31 mouse cellular contexts compared by ENCODE assay signal in genomic region chr8:83563246-83563645, GRCm38 (mm10). TPM values are rescaled to one million over a fixed set of nuclear protein-coding genes. Genes with fewer than 3 reads are reported as not detected.
DNase-seq lines count a peak whose midpoint lies in the region; ATAC-seq and TF ChIP-seq lines count a peak whose summit lies in the region.
"Had no signal": no experiment of that assay in that cellular context is flagged by ENCODE, and none has a peak within 500 bp of the region (broad histone marks: within the 10 kb centered on the region; RNA-seq: fewer than 3 reads in every experiment).

No protein-coding gene starts in this region.

- 76% methylated on average over 4 of the region's 4 CpGs for WGBS in heart, embryonic 10.5 days
- 77% methylated on average over 4 of the region's 4 CpGs for WGBS in liver, embryonic 11.5 days
- WGBS in liver, postnatal 0 days (ENCODE audit: insufficient replicate concordance) = 76% methylated on average over 4 of the region's 4 CpGs
- WGBS in liver, embryonic 13.5 days (ENCODE audit: insufficient replicate concordance) = 71% methylated on average over 4 of the region's 4 CpGs
- WGBS in liver, embryonic 16.5 days (ENCODE audit: insufficient replicate concordance) = 67% methylated on average over 4 of the region's 4 CpGs

- peak; percentile 69 for DNase-seq in heart, embryonic 10.5 days (ENCODE audit: low spot score)
- DNase-seq in heart, postnatal 36 days = no peak
- DNase-seq in liver, embryonic 11.5 days (ENCODE audit: low spot score) = no peak
- DNase-seq in liver, postnatal 0 days = no peak
- no peak for DNase-seq in liver, embryonic 13.5 days
- no peak for DNase-seq in adrenal gland, postnatal 14 days
- DNase-seq: adrenal gland, postnatal 10 days; B cell, adult 2 months; cerebellum, adult 11-12 months; cerebellum, adult 8-10 months; cerebellum, postnatal 14 days; gastrocnemius, postnatal 10 days; gastrocnemius, postnatal 36 days; heart, postnatal 14 days had no signal

- H3K9ac ChIP-seq in liver, embryonic 11.5 days (ENCODE audit: low read depth, low read length) = no peak overlapping the region
- no peak overlapping the region for H3K9ac ChIP-seq in liver, postnatal 0 days (replicated peaks)
- H3K9ac ChIP-seq in liver, embryonic 13.5 days = peak overlapping the region; percentile 42; the same call in 1 of the 2 replicates
- peak overlapping the region; percentile 26; the same call in 1 of the 2 replicates for H3K9ac ChIP-seq in liver, embryonic 16.5 days (ENCODE audit: low read depth, low read length)
- H3K9ac ChIP-seq: forebrain, embryonic 13.5 days; heart, embryonic 13.5 days; hindbrain, embryonic 12.5 days; hindbrain, embryonic 15.5 days had no signal

- H3K36me3 ChIP-seq in heart, embryonic 10.5 days = no peaks in the 10 kb centered on the region
- no peaks in the 10 kb centered on the region for H3K36me3 ChIP-seq in liver, embryonic 11.5 days (ENCODE audit: control insufficient read depth, insufficient read depth, low read length)
- H3K36me3 ChIP-seq in liver, postnatal 0 days (replicated peaks; ENCODE audit: insufficient read depth, low read length) = no peaks in the 10 kb centered on the region
- peaks cover 2% of the 10 kb centered on the region; the same call in 1 of the 2 replicates for H3K36me3 ChIP-seq in liver, embryonic 13.5 days
- no peaks in the 10 kb centered on the region for H3K36me3 ChIP-seq in liver, embryonic 16.5 days (ENCODE audit: control insufficient read depth, insufficient read depth)
- H3K36me3 ChIP-seq: forebrain, embryonic 10.5 days; heart, embryonic 13.5 days; hindbrain, embryonic 12.5 days; hindbrain, embryonic 15.5 days had no signal

- intact Hi-C loops in heart, postnatal 36 days (cut with DNase I) = loop anchor here (10.0 kb wide), 1 partner anchor 228 kb away; the partner anchor contains the start of gene Elmod2

- no peak for ATAC-seq in liver, embryonic 11.5 days (replicated peaks; ENCODE audit: low FRiP score)
- no peak for ATAC-seq in liver, postnatal 0 days
- ATAC-seq in liver, embryonic 13.5 days (ENCODE audit: low read depth) = no peak
- no peak for ATAC-seq in liver, embryonic 16.5 days (ENCODE audit: low read depth)
- ATAC-seq: forebrain, embryonic 13.5 days; forebrain, embryonic 16.5 days; Patski had no signal

- H3K27me3 ChIP-seq in heart, embryonic 10.5 days (ENCODE audit: insufficient read depth, poor library complexity, severe bottlenecking) = no peaks in the 10 kb centered on the region
- no peaks in the 10 kb centered on the region for H3K27me3 ChIP-seq in liver, embryonic 11.5 days (replicated peaks; ENCODE audit: control insufficient read depth, insufficient read depth, low read length)
- H3K27me3 ChIP-seq in liver, postnatal 0 days (ENCODE audit: insufficient read depth, low read length) = no peaks in the 10 kb centered on the region
- no peaks in the 10 kb centered on the region for H3K27me3 ChIP-seq in liver, embryonic 13.5 days
- no peaks in the 10 kb centered on the region for H3K27me3 ChIP-seq in liver, embryonic 16.5 days (ENCODE audit: control insufficient read depth, insufficient read depth, low read depth, low read length)
- H3K27me3 ChIP-seq: CH12.LX; forebrain, embryonic 13.5 days; heart, embryonic 13.5 days; hindbrain, embryonic 12.5 days; hindbrain, embryonic 15.5 days had no signal

- TF ChIP-seq CTCF in liver, postnatal 0 days (IDR thresholded peaks at IDR 0.05; ENCODE audit: low read depth) = no peak

- peak overlapping the region; percentile 39; the same call in 1 of the 2 replicates for H3K4me2 ChIP-seq in liver, embryonic 11.5 days
- no peak overlapping the region for H3K4me2 ChIP-seq in liver, postnatal 0 days (ENCODE audit: low read depth, low read length)
- peak overlapping the region; percentile 44; the same call in 1 of the 2 replicates for H3K4me2 ChIP-seq in liver, embryonic 13.5 days
- no peak overlapping the region; the same call in 1 of the 2 replicates for H3K4me2 ChIP-seq in liver, embryonic 16.5 days (ENCODE audit: low read depth, low read length)
- H3K4me2 ChIP-seq: forebrain, embryonic 13.5 days; heart, embryonic 13.5 days; hindbrain, embryonic 12.5 days; hindbrain, embryonic 15.5 days had no signal

- TF ChIP-seq EP300 in liver, postnatal 0 days (IDR thresholded peaks at IDR 0.05; ENCODE audit: low read depth) = no peak

- no peaks in the 10 kb centered on the region for H3K9me3 ChIP-seq in heart, embryonic 10.5 days
- no peaks in the 10 kb centered on the region for H3K9me3 ChIP-seq in liver, embryonic 11.5 days (ENCODE audit: control insufficient read depth, low read length)
- no peaks in the 10 kb centered on the region for H3K9me3 ChIP-seq in liver, postnatal 0 days (ENCODE audit: low read length)
- no peaks in the 10 kb centered on the region for H3K9me3 ChIP-seq in liver, embryonic 13.5 days (replicated peaks)
- H3K9me3 ChIP-seq in liver, embryonic 16.5 days (replicated peaks; ENCODE audit: control insufficient read depth, low read length) = no peaks in the 10 kb centered on the region
- H3K9me3 ChIP-seq: forebrain, embryonic 10.5 days; forebrain, embryonic 13.5 days; G1E; heart, embryonic 13.5 days; hindbrain, embryonic 12.5 days; hindbrain, embryonic 15.5 days had no signal

- no peak overlapping the region for H3K27ac ChIP-seq in heart, embryonic 10.5 days
- peak overlapping the region; percentile 44; the same call in 1 of the 2 replicates for H3K27ac ChIP-seq in liver, embryonic 11.5 days (ENCODE audit: low read depth, low read length)
- H3K27ac ChIP-seq in liver, postnatal 0 days (ENCODE audit: low read depth) = no peak overlapping the region
- H3K27ac ChIP-seq in liver, embryonic 13.5 days = peak overlapping the region; percentile 61
- H3K27ac ChIP-seq in liver, embryonic 16.5 days (ENCODE audit: low read length) = no peak overlapping the region
- H3K27ac ChIP-seq: forebrain, embryonic 10.5 days; forebrain, embryonic 13.5 days; heart, embryonic 13.5 days; hindbrain, embryonic 12.5 days; hindbrain, embryonic 15.5 days had no signal

- H3K4me1 ChIP-seq in heart, embryonic 10.5 days = peaks cover 13% of the 10 kb centered on the region
- H3K4me1 ChIP-seq in liver, embryonic 11.5 days (replicated peaks; ENCODE audit: control insufficient read depth, insufficient read depth, low read length) = peaks cover 20% of the 10 kb centered on the region
- peaks cover 26% of the 10 kb centered on the region for H3K4me1 ChIP-seq in liver, postnatal 0 days (ENCODE audit: insufficient read depth)
- peaks cover 63% of the 10 kb centered on the region for H3K4me1 ChIP-seq in liver, embryonic 13.5 days (replicated peaks)
- H3K4me1 ChIP-seq in liver, embryonic 16.5 days (ENCODE audit: control insufficient read depth, low read depth, low read length) = peaks cover 42% of the 10 kb centered on the region

- no peak overlapping the region for H3K4me3 ChIP-seq in heart, embryonic 10.5 days
- H3K4me3 ChIP-seq in liver, embryonic 11.5 days (ENCODE audit: low read depth, low read length) = no peak overlapping the region
- H3K4me3 ChIP-seq in liver, postnatal 0 days (ENCODE audit: low read depth, low read length) = no peak overlapping the region
- no peak overlapping the region for H3K4me3 ChIP-seq in liver, embryonic 13.5 days (replicated peaks)
- H3K4me3 ChIP-seq in liver, embryonic 16.5 days (ENCODE audit: low read depth, low read length) = no peak overlapping the region
- H3K4me3 ChIP-seq: forebrain, embryonic 10.5 days; forebrain, embryonic 13.5 days; heart, embryonic 13.5 days; hindbrain, embryonic 12.5 days; hindbrain, embryonic 15.5 days had no signal

RNA-seq across cellular contexts. Expression of gene Ndufb7, which starts 3.2 kb away (rescaled TPM):
- polyA plus RNA-seq in heart, embryonic 10.5 days (2016; fragmentation: Nextera tagmentation; extraction: Ambion mirVana) = 479 and 560 TPM in 2 replicates
- 100 to 1,000 TPM; 712 to 745 TPM for total RNA-seq in heart, postnatal 36 days (2021)
- polyA plus RNA-seq in liver, embryonic 11.5 days (2014; fragmentation: Nextera tagmentation; extraction: Ambion mirVana) = 321 and 354 TPM in 2 replicates
- polyA plus RNA-seq in liver, postnatal 0 days (2015; fragmentation: Nextera tagmentation; extraction: Ambion mirVana) = 298 and 304 TPM in 2 replicates
- polyA plus RNA-seq in liver, embryonic 13.5 days (2015; fragmentation: Nextera tagmentation; extraction: Ambion mirVana) = 268 and 288 TPM in 2 replicates
- polyA plus RNA-seq in liver, embryonic 16.5 days (2015; fragmentation: Nextera tagmentation; extraction: Ambion mirVana) = 214 and 230 TPM in 2 replicates
- total RNA-seq in adrenal gland, postnatal 14 days (2021) = 328 TPM in 2 replicates

RNA-seq across cellular contexts. Expression of gene Olfr370, which starts 27.7 kb away (rescaled TPM):
- not detected in 2 replicates for polyA plus RNA-seq in heart, embryonic 10.5 days (2016; fragmentation: Nextera tagmentation; extraction: Ambion mirVana)
- total RNA-seq in heart, postnatal 36 days (2021) = not detected
- polyA plus RNA-seq in liver, embryonic 11.5 days (2014; fragmentation: Nextera tagmentation; extraction: Ambion mirVana) = not detected in 2 replicates
- not detected in 2 replicates for polyA plus RNA-seq in liver, postnatal 0 days (2015; fragmentation: Nextera tagmentation; extraction: Ambion mirVana)
- not detected in 2 replicates for polyA plus RNA-seq in liver, embryonic 13.5 days (2015; fragmentation: Nextera tagmentation; extraction: Ambion mirVana)
- not detected in 2 replicates for polyA plus RNA-seq in liver, embryonic 16.5 days (2015; fragmentation: Nextera tagmentation; extraction: Ambion mirVana)
- total RNA-seq in adrenal gland, postnatal 14 days (2021) = not detected in 2 replicates
- total RNA-seq: adrenal gland, adult 18-20 months; adrenal gland, postnatal 10 days; adrenal gland, postnatal 4 days; CH12.LX; gastrocnemius, adult 18-20 months; gastrocnemius, postnatal 10 days; gastrocnemius, postnatal 36 days; granulocyte monocyte progenitor cell, adult 5-6 weeks; heart, postnatal 14 days; hematopoietic stem cell, adult 5-6 weeks had no signal
- polyA plus RNA-seq: embryonic facial prominence, embryonic 11.5 days; forebrain, embryonic 10.5 days; forebrain, embryonic 13.5 days; forebrain, embryonic 16.5 days; G1E; heart, embryonic 13.5 days; heart, embryonic 16.5 days had no signal

RNA-seq across cellular contexts. Expression of gene Tecr, which starts 44.5 kb away (rescaled TPM):
- polyA plus RNA-seq in heart, embryonic 10.5 days (2016; fragmentation: Nextera tagmentation; extraction: Ambion mirVana) = 568 and 608 TPM in 2 replicates
- total RNA-seq in heart, postnatal 36 days (2021) = 100 to 1,000 TPM; 431 to 554 TPM
- 468 and 475 TPM in 2 replicates for polyA plus RNA-seq in liver, embryonic 11.5 days (2014; fragmentation: Nextera tagmentation; extraction: Ambion mirVana)
- polyA plus RNA-seq in liver, postnatal 0 days (2015; fragmentation: Nextera tagmentation; extraction: Ambion mirVana) = 252 and 258 TPM in 2 replicates
- polyA plus RNA-seq in liver, embryonic 13.5 days (2015; fragmentation: Nextera tagmentation; extraction: Ambion mirVana) = 334 and 348 TPM in 2 replicates
- 323 and 347 TPM in 2 replicates for polyA plus RNA-seq in liver, embryonic 16.5 days (2015; fragmentation: Nextera tagmentation; extraction: Ambion mirVana)
- 340 and 372 TPM in 2 replicates for total RNA-seq in adrenal gland, postnatal 14 days (2021)

RNA-seq across cellular contexts. Expression of gene Dnajb1, which starts 44.7 kb away (rescaled TPM):
- 51.9 and 71.5 TPM in 2 replicates for polyA plus RNA-seq in heart, embryonic 10.5 days (2016; fragmentation: Nextera tagmentation; extraction: Ambion mirVana)
- total RNA-seq in heart, postnatal 36 days (2021) = 10 to 100 TPM; 10.7 to 16.0 TPM
- polyA plus RNA-seq in liver, embryonic 11.5 days (2014; fragmentation: Nextera tagmentation; extraction: Ambion mirVana) = 75.9 and 77.1 TPM in 2 replicates
- 29.4 and 31.6 TPM in 2 replicates for polyA plus RNA-seq in liver, postnatal 0 days (2015; fragmentation: Nextera tagmentation; extraction: Ambion mirVana)
- 54.5 and 59.6 TPM in 2 replicates for polyA plus RNA-seq in liver, embryonic 13.5 days (2015; fragmentation: Nextera tagmentation; extraction: Ambion mirVana)
- polyA plus RNA-seq in liver, embryonic 16.5 days (2015; fragmentation: Nextera tagmentation; extraction: Ambion mirVana) = 50.1 and 51.7 TPM in 2 replicates
- 28.5 and 38.3 TPM in 2 replicates for total RNA-seq in adrenal gland, postnatal 14 days (2021)

Comparison
In these comparisons a context has a peak if more than half of its experiments do, and no peak if none do; other contexts are left out.
1. H3K27ac ChIP-seq: peak in liver, embryonic 11.5 days (single experiment) and liver, embryonic 13.5 days (single experiment); none in heart, embryonic 10.5 days (single experiment), liver, postnatal 0 days (single experiment) and liver, embryonic 16.5 days (single experiment).
2. H3K4me2 ChIP-seq: peak in liver, embryonic 11.5 days (single experiment) and liver, embryonic 13.5 days (single experiment); none in liver, postnatal 0 days (single experiment) and liver, embryonic 16.5 days (single experiment).
3. H3K9ac ChIP-seq: peak in liver, embryonic 13.5 days (single experiment) and liver, embryonic 16.5 days (single experiment); none in liver, embryonic 11.5 days (single experiment) and liver, postnatal 0 days (single experiment).